ENCODE assay signal across 13 mouse cellular contexts in genomic region chr6:52638471-52639185, GRCm38 (mm10). TPM values are rescaled to one million over a fixed set of nuclear protein-coding genes. Genes with fewer than 3 reads are reported as not detected.
A peak's percentile ranks its signal among the peaks of the same experiment; 100 is the strongest.
DNase-seq lines count a peak whose midpoint lies in the region; ATAC-seq and TF ChIP-seq lines count a peak whose summit lies in the region.
"Had no signal": no experiment of that assay in that cellular context is flagged by ENCODE, and none has a peak within 500 bp of the region (broad histone marks: within the 10 kb centered on the region; RNA-seq: fewer than 3 reads in every experiment).

No protein-coding gene starts in this region.

- WGBS in forebrain, embryonic 12.5 days, result 72% methylated on average over 1 of the region's 1 CpGs
- WGBS in forebrain, postnatal 0 days, result 85% methylated on average over 1 of the region's 1 CpGs
- WGBS in lung, embryonic 15.5 days, result 69% methylated on average over 1 of the region's 1 CpGs
- 27% methylated on average over 1 of the region's 1 CpGs for WGBS in intestine, postnatal 0 days
- 92% methylated on average over 1 of the region's 1 CpGs for WGBS in neural tube, embryonic 14.5 days

- H3K27me3 ChIP-seq in forebrain, embryonic 12.5 days, result no peaks in the 10 kb centered on the region
- H3K27me3 ChIP-seq in forebrain, postnatal 0 days (ENCODE audit: insufficient read depth, low read length), result no peaks in the 10 kb centered on the region
- no peaks in the 10 kb centered on the region for H3K27me3 ChIP-seq in lung, embryonic 15.5 days
- no peaks in the 10 kb centered on the region for H3K27me3 ChIP-seq in intestine, postnatal 0 days (replicated peaks; ENCODE audit: control insufficient read depth, insufficient read depth, low read length)
- no peaks in the 10 kb centered on the region for H3K27me3 ChIP-seq in neural tube, embryonic 14.5 days (ENCODE audit: control insufficient read depth, insufficient read depth, low read length)

- DNase-seq in forebrain, postnatal 0 days, result no peak
- DNase-seq in lung, postnatal 36 days, result no peak
- no peak for DNase-seq in gastrocnemius, postnatal 25 days
- no peak for DNase-seq in thymus, postnatal 4 days
- DNase-seq: adrenal gland, adult 2 months; B cell, adult 2 months; lung, adult 2 months; retina, postnatal 1 day; thymus, adult 2 months had no signal

- no peak for TF ChIP-seq CTCF in forebrain, postnatal 0 days (IDR thresholded peaks at IDR 0.05; ENCODE audit: low read depth)
- no peak for TF ChIP-seq CTCF in intestine, postnatal 0 days (IDR thresholded peaks at IDR 0.05; ENCODE audit: low read depth)

- H3K4me2 ChIP-seq in forebrain, embryonic 12.5 days, result peak overlapping the region; percentile 72; the same call in 1 of the 2 replicates
- H3K4me2 ChIP-seq in forebrain, postnatal 0 days (ENCODE audit: low read depth), result no peak overlapping the region
- peak overlapping the region; percentile 79 for H3K4me2 ChIP-seq in lung, embryonic 15.5 days
- H3K4me2 ChIP-seq in intestine, postnatal 0 days (replicated peaks; ENCODE audit: low read depth), result peak overlapping the region; percentile 86
- peak overlapping the region; percentile 81; the same call in 1 of the 2 replicates for H3K4me2 ChIP-seq in neural tube, embryonic 14.5 days (ENCODE audit: low read depth, low read length)

- no peak overlapping the region for H3K4me3 ChIP-seq in forebrain, embryonic 12.5 days (replicated peaks)
- H3K4me3 ChIP-seq in forebrain, postnatal 0 days (ENCODE audit: low read depth, low read length), result no peak overlapping the region
- peak overlapping the region; percentile 80 for H3K4me3 ChIP-seq in lung, embryonic 15.5 days
- H3K4me3 ChIP-seq in intestine, postnatal 0 days (ENCODE audit: low read depth, low read length), result peak overlapping the region; percentile 82
- no peak overlapping the region for H3K4me3 ChIP-seq in neural tube, embryonic 14.5 days (ENCODE audit: low read depth, low read length)

- peaks cover 12% of the 10 kb centered on the region for H3K4me1 ChIP-seq in forebrain, embryonic 12.5 days
- H3K4me1 ChIP-seq in forebrain, postnatal 0 days (ENCODE audit: insufficient read depth), result peaks cover 5% of the 10 kb centered on the region; the same call in 1 of the 2 replicates
- peaks cover 9% of the 10 kb centered on the region; the same call in 1 of the 2 replicates for H3K4me1 ChIP-seq in lung, embryonic 15.5 days
- H3K4me1 ChIP-seq in intestine, postnatal 0 days (replicated peaks; ENCODE audit: control insufficient read depth, insufficient read depth, low read length), result no peaks in the 10 kb centered on the region
- H3K4me1 ChIP-seq in neural tube, embryonic 14.5 days (ENCODE audit: control insufficient read depth, insufficient read depth, low read length), result peaks cover 11% of the 10 kb centered on the region

- no peaks in the 10 kb centered on the region for H3K9me3 ChIP-seq in forebrain, embryonic 12.5 days
- no peaks in the 10 kb centered on the region for H3K9me3 ChIP-seq in forebrain, postnatal 0 days (ENCODE audit: low read length)
- no peaks in the 10 kb centered on the region for H3K9me3 ChIP-seq in lung, embryonic 15.5 days
- H3K9me3 ChIP-seq in intestine, postnatal 0 days (ENCODE audit: control insufficient read depth), result no peaks in the 10 kb centered on the region
- H3K9me3 ChIP-seq in neural tube, embryonic 14.5 days (ENCODE audit: control insufficient read depth, low read length), result no peaks in the 10 kb centered on the region

- H3K9ac ChIP-seq in forebrain, embryonic 12.5 days, result no peak overlapping the region
- no peak overlapping the region for H3K9ac ChIP-seq in forebrain, postnatal 0 days
- peak overlapping the region; percentile 4; the same call in 1 of the 2 replicates for H3K9ac ChIP-seq in lung, embryonic 15.5 days
- H3K9ac ChIP-seq in intestine, postnatal 0 days (ENCODE audit: low read depth, low read length), result no peak overlapping the region
- H3K9ac ChIP-seq in neural tube, embryonic 14.5 days (replicated peaks; ENCODE audit: low read depth, low read length), result no peak overlapping the region

- no peak for ATAC-seq in forebrain, embryonic 12.5 days (ENCODE audit: low FRiP score)
- no peak for ATAC-seq in forebrain, postnatal 0 days
- ATAC-seq in lung, embryonic 15.5 days (ENCODE audit: borderline replicate concordance, extremely low read depth, low FRiP score, low TSS enrichment), result no peak
- ATAC-seq in intestine, postnatal 0 days, result no peak
- no peak for ATAC-seq in neural tube, embryonic 14.5 days (ENCODE audit: low read depth)

- no peak overlapping the region for H3K27ac ChIP-seq in forebrain, embryonic 12.5 days
- no peak overlapping the region for H3K27ac ChIP-seq in forebrain, postnatal 0 days (ENCODE audit: low read depth, low read length)
- H3K27ac ChIP-seq in lung, embryonic 15.5 days, result no peak overlapping the region
- H3K27ac ChIP-seq in intestine, postnatal 0 days (ENCODE audit: low read depth, low read length), result no peak overlapping the region
- no peak overlapping the region for H3K27ac ChIP-seq in neural tube, embryonic 14.5 days (ENCODE audit: low read depth, low read length)

- no peaks in the 10 kb centered on the region for H3K36me3 ChIP-seq in forebrain, embryonic 12.5 days (replicated peaks)
- H3K36me3 ChIP-seq in forebrain, postnatal 0 days (ENCODE audit: insufficient read depth), result no peaks in the 10 kb centered on the region
- H3K36me3 ChIP-seq in lung, embryonic 15.5 days, result no peaks in the 10 kb centered on the region
- no peaks in the 10 kb centered on the region for H3K36me3 ChIP-seq in intestine, postnatal 0 days (ENCODE audit: control insufficient read depth, insufficient read depth)
- no peaks in the 10 kb centered on the region for H3K36me3 ChIP-seq in neural tube, embryonic 14.5 days (ENCODE audit: control insufficient read depth, insufficient read depth, low read length)

RNA-seq across cellular contexts. Expression of gene Hibadh, which starts 1.6 kb away (rescaled TPM):
- 58.6 and 58.7 TPM in 2 replicates for polyA plus RNA-seq in forebrain, embryonic 12.5 days (2016; fragmentation: Nextera tagmentation; extraction: Ambion mirVana)
- 28.5 and 29.0 TPM in 2 replicates for total RNA-seq in forebrain, postnatal 0 days (2014; rRNA removed)
- 44.8 and 50.9 TPM in 2 replicates for polyA plus RNA-seq in forebrain, postnatal 0 days (2015; fragmentation: Nextera tagmentation; extraction: Ambion mirVana)
- 103 and 104 TPM in 2 replicates for polyA plus RNA-seq in lung, embryonic 15.5 days (2015; fragmentation: Nextera tagmentation; extraction: Ambion mirVana)
- 52.4 and 55.5 TPM in 2 replicates for polyA plus RNA-seq in intestine, postnatal 0 days (2015; fragmentation: Nextera tagmentation; extraction: Ambion mirVana)
- 43.9 and 44.6 TPM in 2 replicates for polyA plus RNA-seq in neural tube, embryonic 14.5 days (2014; fragmentation: Nextera tagmentation; extraction: Ambion mirVana)
- total RNA-seq in gastrocnemius, postnatal 25 days (2021), result 100 to 1,000 TPM; 107 to 108 TPM

Comparison
In these comparisons a context has a peak if more than half of its experiments do, and no peak if none do; other contexts are left out.
1. H3K4me3 ChIP-seq: peak in lung, embryonic 15.5 days (single experiment) and intestine, postnatal 0 days (single experiment); none in forebrain, embryonic 12.5 days (single experiment), forebrain, postnatal 0 days (single experiment) and neural tube, embryonic 14.5 days (single experiment).